Mouse (Mus musculus) CH12F3 (cell line): Measurements from ENCODE around the gene Foxn1.

Experiments used
- in situ Hi-C: fragments of 300-500 bp; cut with MboI; formaldehyde crosslinking; loops from 2 replicates; pipeline ENCODE4 v1.14.3; 2020; ENCODE audit warnings: low sequenced_read_pairs

Gene Foxn1

DNA sequence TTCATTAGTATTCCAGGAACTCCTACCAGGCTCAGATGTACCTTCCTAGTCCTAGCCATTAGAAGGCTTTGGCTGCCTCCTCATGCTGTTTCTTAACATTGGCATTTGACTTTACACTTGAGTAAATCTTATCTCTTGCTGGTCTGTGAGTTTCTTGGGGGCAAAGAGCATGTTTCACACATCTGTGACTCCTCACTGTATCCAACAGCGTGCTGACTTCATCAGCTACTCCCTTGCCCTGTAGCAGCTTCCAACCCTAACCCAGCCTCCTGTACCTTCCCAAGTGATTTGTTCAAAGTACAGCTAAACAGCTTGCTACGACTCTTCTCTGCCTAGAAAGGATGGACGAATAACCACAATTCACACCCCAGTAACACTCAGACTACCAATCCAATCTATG, 15.1 kb upstream of the Foxn1 start:
- in situ Hi-C loops: no loop called here

DNA sequence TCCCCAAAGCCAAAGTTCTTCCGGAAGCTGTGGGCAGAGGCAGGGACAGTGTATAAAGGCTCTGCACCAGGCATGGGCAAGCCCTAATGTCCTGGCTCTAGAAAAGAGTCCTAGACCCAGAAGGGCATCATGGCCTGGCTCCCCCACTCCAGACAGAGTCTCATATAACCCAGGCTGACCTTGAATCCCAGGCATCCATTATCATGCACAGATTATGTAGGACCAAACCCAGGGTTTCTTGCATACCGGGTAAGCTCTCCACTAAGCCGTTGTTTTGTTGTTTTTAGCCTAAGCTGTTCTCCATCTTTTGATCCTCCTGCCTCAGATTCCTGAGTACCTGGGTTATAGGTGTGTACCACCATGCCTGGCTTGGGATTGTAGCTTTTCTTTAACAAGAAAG, 14.6 kb upstream of the Foxn1 start:
- in situ Hi-C loops: no loop called here

GRCm38 (mm10) chr11:78399680-78400079, 13.3 kb upstream of the Foxn1 start:
- in situ Hi-C loops: no loop called here

GRCm38 (mm10) chr11:78398212-78398611, 11.9 kb upstream of the Foxn1 start:
- in situ Hi-C loops: no loop called here

GRCm38 (mm10) chr11:78397397-78397796, 11.0 kb upstream of the Foxn1 start:
- in situ Hi-C loops: no loop called here

GRCm38 (mm10) chr11:78396950-78397349, 10.6 kb upstream of the Foxn1 start:
- in situ Hi-C loops: no loop called here

DNA sequence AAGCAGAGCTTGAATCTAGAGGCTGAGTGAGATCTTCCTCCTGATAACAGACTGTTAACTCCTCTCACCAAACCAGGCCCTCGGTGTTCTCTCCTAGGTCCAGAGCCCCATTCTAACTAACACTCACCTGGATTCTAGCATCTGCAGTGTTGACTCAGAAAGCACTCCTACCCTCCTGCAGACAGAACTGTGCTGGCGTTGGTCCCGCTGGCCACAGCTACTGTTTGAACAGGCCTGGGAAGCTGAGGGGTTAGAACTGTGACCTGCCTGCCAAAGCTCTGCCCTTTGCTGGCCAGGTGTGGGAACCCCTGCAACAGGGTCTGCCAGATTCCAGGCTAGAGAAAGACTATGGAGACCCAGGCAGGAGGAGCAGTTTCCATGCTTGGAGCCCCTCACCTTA, 6.4 kb upstream of the Foxn1 start:
- in situ Hi-C loops: no loop called here

DNA sequence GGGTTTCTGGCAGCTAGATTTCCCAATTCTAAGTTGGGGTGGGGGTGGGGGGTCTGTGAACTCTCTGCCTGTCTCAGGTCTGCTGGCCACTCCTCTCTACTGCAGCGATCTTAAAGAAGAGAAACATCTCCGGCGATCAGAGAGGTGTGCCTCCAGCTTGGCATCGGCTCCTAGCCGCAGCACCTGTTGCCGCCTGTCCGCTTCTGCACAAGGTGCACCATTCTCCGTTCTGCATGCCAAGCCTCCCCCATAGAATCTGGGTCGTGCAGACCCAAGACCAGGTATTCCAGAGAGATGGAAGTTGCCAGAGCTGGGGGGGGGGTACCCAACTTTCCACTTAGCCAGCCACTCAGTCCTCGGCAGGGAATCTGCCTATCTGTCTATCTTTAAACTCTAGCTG, 582 bp downstream of the Foxn1 start:
- in situ Hi-C loops: no loop called here

DNA sequence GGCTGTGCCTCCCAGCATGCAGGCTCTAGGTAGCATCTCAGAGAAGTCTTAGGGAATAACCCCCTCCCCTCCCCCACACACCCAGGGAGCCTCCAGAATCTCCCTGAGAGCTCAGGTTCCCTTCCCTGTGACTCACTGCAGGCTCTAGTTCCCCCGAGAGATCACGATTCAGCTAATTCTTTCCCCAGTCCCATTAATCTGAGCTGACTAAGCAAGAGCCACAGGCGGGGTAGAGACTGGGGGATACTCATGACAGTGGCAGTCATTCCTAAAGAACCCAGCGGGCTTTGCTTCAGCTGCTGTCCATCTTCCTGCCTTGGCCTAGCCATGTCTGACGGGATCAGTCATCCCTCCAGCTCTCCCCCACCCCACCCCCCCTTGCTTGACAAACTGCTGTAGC, 3.7 kb downstream of the Foxn1 start:
- in situ Hi-C loops: no loop called here

GRCm38 (mm10) chr11:78382286-78382685, 4.1 kb downstream of the Foxn1 start:
- in situ Hi-C loops: no loop called here

GRCm38 (mm10) chr11:78380996-78381395, 5.4 kb downstream of the Foxn1 start:
- in situ Hi-C loops: no loop called here

GRCm38 (mm10) chr11:78380351-78380750, 6.0 kb downstream of the Foxn1 start:
- in situ Hi-C loops: no loop called here

- in situ Hi-C loops: no loop called here
Measured at GRCm38 (mm10) chr11:78377549-78378159, 8.7 kb downstream of the Foxn1 start.

GRCm38 (mm10) chr11:78374147-78374546, 12.2 kb downstream of the Foxn1 start:
- in situ Hi-C loops: no loop called here

DNA sequence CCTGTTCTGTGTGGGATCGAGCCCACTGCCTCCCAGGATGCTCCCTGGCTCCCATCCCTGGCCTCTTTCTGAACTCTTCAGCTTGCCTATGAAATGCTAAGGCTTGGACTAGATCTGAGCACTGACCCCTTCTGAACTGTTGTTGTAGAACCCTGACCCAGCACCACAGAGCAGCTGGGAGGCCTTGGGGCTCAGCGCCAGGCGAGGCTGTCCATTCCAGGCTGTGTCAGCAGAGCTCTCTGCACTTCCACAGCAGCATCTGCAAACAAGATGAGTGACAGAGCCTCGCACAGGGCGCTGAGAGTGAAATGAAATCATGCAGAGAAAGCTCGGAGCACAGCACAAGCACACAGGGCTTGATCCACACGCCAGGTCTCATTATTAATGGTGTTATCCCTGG, 13.7 kb downstream of the Foxn1 start:
- in situ Hi-C loops: no loop called here

DNA sequence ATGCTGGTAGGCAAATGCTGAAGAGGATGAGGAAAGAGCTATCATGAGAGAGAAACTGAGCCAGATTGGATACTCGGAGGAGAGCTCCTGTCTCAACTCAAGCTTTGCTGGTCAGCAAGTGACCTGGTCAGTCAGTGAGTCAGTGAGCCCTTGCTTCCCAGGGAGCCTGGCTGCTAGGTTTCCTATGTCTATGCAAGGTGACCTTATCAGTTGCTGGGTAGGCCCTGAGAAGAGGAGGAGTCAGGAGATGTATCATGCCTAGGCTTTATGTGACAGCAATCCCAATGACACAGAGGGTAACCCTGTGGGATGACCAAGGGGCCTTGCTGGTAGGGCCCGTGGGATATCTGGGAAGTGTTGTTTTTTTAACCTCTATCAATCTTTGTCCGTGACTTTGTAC, 14.2 kb downstream of the Foxn1 start:
- in situ Hi-C loops: no loop called here

- in situ Hi-C loops: no loop called here
Measured at GRCm38 (mm10) chr11:78371711-78372110, 14.6 kb downstream of the Foxn1 start.

DNA sequence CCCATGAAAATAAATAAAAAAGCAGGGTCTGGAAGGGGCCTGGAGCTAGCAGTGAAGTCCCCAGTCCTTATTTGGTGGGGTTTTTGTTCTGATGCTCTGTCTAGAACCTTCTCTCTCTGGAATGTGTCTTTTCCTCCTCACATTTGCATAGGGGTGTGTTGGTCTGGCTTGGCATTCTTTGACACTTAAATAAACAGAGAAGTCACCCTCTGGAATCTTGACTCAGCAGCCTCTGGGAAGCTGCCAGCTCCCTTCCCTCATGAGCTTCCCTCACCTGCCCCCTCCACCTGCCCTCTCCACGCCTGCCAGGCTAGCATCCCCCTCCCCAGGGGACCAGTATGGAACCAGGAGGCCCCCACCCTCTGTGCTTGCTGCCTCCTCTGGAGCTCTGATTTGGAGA, 16.0 kb downstream of the Foxn1 start:
- in situ Hi-C loops: no loop called here

DNA sequence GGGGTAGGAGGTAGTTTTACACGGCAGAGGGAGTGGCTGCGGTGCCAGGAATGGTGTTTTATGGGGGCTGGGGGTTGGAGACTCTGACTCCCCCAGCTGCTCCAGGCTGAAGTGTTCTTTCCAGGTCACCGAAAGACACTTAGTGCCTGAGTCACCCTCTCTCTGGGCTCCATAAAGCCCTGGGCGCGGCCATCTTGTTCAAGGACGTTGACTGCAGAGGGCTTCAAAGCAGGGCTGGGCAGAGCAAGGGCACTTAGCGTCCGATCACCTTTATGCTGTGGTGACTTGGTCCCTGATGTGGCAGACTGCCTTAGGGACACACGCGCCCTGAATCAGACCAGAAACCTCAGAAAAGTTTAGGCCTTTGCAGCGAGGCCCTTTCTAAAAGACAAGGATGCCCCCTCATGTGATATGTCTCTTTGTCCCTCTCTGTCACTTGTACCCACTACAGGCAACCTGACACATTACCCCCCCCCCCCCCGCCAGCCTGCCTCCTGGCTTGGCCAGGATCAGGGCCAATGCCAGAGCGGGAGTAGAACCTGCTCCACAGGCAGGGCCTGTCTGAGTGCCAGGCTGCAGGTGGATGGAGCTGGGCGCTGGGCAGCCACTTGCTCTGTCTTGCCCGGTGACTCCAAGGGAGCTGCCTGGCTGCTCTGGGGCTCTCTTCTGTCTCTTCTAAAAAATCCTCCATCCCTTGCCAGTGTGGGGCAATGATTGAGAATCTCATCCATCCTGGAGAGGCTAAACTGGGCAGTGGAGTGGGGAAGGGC, 18.7 kb downstream of the Foxn1 start:
- in situ Hi-C loops: no loop called here

GRCm38 (mm10) chr11:78364103-78364502, 22.3 kb downstream of the Foxn1 start:
- in situ Hi-C loops: no loop called here

GRCm38 (mm10) chr11:78363309-78364007, 22.9 kb downstream of the Foxn1 start:
- in situ Hi-C loops: no loop called here

GRCm38 (mm10) chr11:78360789-78361131, 25.6 kb downstream of the Foxn1 start:
- in situ Hi-C loops: no loop called here
